Mouse (Mus musculus): ENCODE measurements at regions not wholly inside any gene's neighbourhood (a gene's known extent, or its start where the extent isn't known, plus 50 kb on each side); places are given as distances from the start of the nearest gene placed in this dataset.

- no peak for DNase-seq (ENCODE audit: low spot score)
These were observed 105.1 kb upstream of the Erbb4 start for GRCm38 (mm10) chr1:69212896-69213500.

GRCm38 (mm10) chr1:69202745-69203144, 94.9 kb upstream of the Erbb4 start:
- DNase-seq (ENCODE audit: low spot score): no peak

GRCm38 (mm10) chr1:69165202-69165601, 57.3 kb upstream of the Erbb4 start:
- no peak for DNase-seq (ENCODE audit: low spot score)

Data from gastrocnemius, adult 18-20 months (tissue).